Mouse (Mus musculus) adrenal gland, adult 2 months (tissue): Measurements from ENCODE around the gene Ambra1. TPM values are rescaled to one million over a fixed set of nuclear protein-coding genes. Genes with fewer than 3 reads are reported as not detected.

ENCODE experiments used
- DNase-seq: peaks from one replicate; pipeline ENCODE4 v3.0.0; 2021
- polyA plus RNA-seq: library from polyadenylated mRNA; depleted of rRNA; stranded (reverse); fragments of >200 nt; gene quantifications from 2 replicates; pipeline ENCODE4 v1.2.3, GENCODE M21; 2012
- total RNA-seq, 2 experiments: library from RNA; stranded (reverse); gene quantifications; 2 replicates each; pipeline ENCODE4 v1.2.3; 2021

Ambra1 gene
- total and polyA plus RNA-seq, 3 experiments: 29.8 to 34.1 (median 31.0) TPM

- DNase-seq: peak; percentile 88
These were observed 191.4 kb downstream of the Ambra1 start for GRCm38 (mm10) chr2:91921181-91921789.

GRCm38 (mm10) chr2:91921790-91922570 is 192.0 kb downstream of the Ambra1 start:
- DNase-seq: peak; percentile 73

- no peak for DNase-seq
These were observed 192.9 kb downstream of the Ambra1 start for GRCm38 (mm10) chr2:91922586-91923414.

- DNase-seq: peak; percentile 79
These were observed 193.7 kb downstream of the Ambra1 start for GRCm38 (mm10) chr2:91923415-91924337.

- no peak for DNase-seq
These were observed 194.8 kb downstream of the Ambra1 start for GRCm38 (mm10) chr2:91924726-91925125.

- DNase-seq: no peak
These were observed 195.5 kb downstream of the Ambra1 start for GRCm38 (mm10) chr2:91925442-91925841.

GRCm38 (mm10) chr2:91926949-91927348 is 197.0 kb downstream of the Ambra1 start, which contains the start of gene Chrm4:
Gene Chrm4 (plus strand): TSS chr2:91927249.
- no peak for DNase-seq

GRCm38 (mm10) chr2:91927826-91928533 is 198.0 kb downstream of the Ambra1 start:
- DNase-seq: peak; percentile 78

GRCm38 (mm10) chr2:91928534-91929350 is 198.8 kb downstream of the Ambra1 start:
- DNase-seq: no peak

- no peak for DNase-seq
These were observed 199.5 kb downstream of the Ambra1 start for GRCm38 (mm10) chr2:91929455-91929854.

- peak; percentile 68 for DNase-seq
These were observed 200.0 kb downstream of the Ambra1 start for GRCm38 (mm10) chr2:91929936-91930335.

GRCm38 (mm10) chr2:91930761-91931291 is 200.9 kb downstream of the Ambra1 start:
- no peak for DNase-seq

GRCm38 (mm10) chr2:91931328-91932159 is 201.6 kb downstream of the Ambra1 start:
- DNase-seq: no peak

GRCm38 (mm10) chr2:91932160-91932711 is 202.3 kb downstream of the Ambra1 start, which contains the start of gene Mdk:
Gene Mdk (minus strand): TSS chr2:91932297.
- no peak for DNase-seq

- DNase-seq: no peak
These were observed 202.9 kb downstream of the Ambra1 start for GRCm38 (mm10) chr2:91932737-91933350.

GRCm38 (mm10) chr2:91933471-91933870 is 203.5 kb downstream of the Ambra1 start:
- DNase-seq: no peak

GRCm38 (mm10) chr2:91934016-91934415 is 204.1 kb downstream of the Ambra1 start:
- DNase-seq: no peak
